Mouse (Mus musculus): Measurements from ENCODE around the gene Gm15080.
"Not testable (repeated sequence)": the region's sequence is repeated elsewhere in the genome, so short reads cannot be mapped to it uniquely, and the experiment has no call there.

The Gm15080 gene

GRCm38 (mm10) chrX:147992693-147993092, at the start of gene Gm15080:
Gm15080 (plus strand) TSS chrX:147992993.
- not testable (repeated sequence) for DNase-seq (ENCODE audit: low spot score in 2 of 2)

All from spleen, postnatal 14 days (tissue).